Mouse (Mus musculus) heart, postnatal 0 days (tissue): ENCODE measurements around the gene Xrcc4. TPM values are rescaled to one million over a fixed set of nuclear protein-coding genes. Genes with fewer than 3 reads are reported as not detected.

ENCODE experiments used
- ATAC-seq: fragments of 200-750 bp; cut with Nextera tagmentation; 2 replicates; pipeline ENCODE4 v1.8.0; 2017; ENCODE audit warnings: low read depth, moderate number of reproducible peaks, moderate library complexity; ENCODE audit not compliant: insufficient read depth
- DNase-seq: peaks from one replicate; pipeline ENCODE4 v3.0.0-alpha.2; 2016; ENCODE audit warnings: low spot score
- H3K27ac ChIP-seq: fragments of 300-500 bp; sonication (generic); 2 replicates; pipeline ENCODE4 v1.5.1; 2014; ENCODE audit warnings: low read depth, mild to moderate bottlenecking
- H3K27me3 ChIP-seq: fragments of 300-500 bp; sonication (generic); 2 replicates; pipeline ENCODE4 v1.6.1; 2014; ENCODE audit warnings: low read length, mixed read lengths; ENCODE audit not compliant: control insufficient read depth, insufficient read depth
- H3K36me3 ChIP-seq: fragments of 300-500 bp; sonication (generic); replicated peaks from 2 replicates; pipeline ENCODE4 v1.6.1; 2014; ENCODE audit warnings: low read length, mixed read lengths; ENCODE audit not compliant: control insufficient read depth, insufficient read depth
- H3K4me1 ChIP-seq: fragments of 300-500 bp; sonication (generic); 2 replicates; pipeline ENCODE4 v1.6.1; 2014; ENCODE audit warnings: antibody characterized with exemption; ENCODE audit not compliant: control insufficient read depth, insufficient read depth
- H3K4me2 ChIP-seq: fragments of 300-500 bp; sonication (generic); 2 replicates; pipeline ENCODE4 v1.6.1; 2014; ENCODE audit warnings: low read depth, mild to moderate bottlenecking, low read length, moderate library complexity
- H3K4me3 ChIP-seq: fragments of 300-500 bp; sonication (generic); 2 replicates; pipeline ENCODE4 v1.5.1; 2014; ENCODE audit warnings: low read depth, low read length
- H3K9ac ChIP-seq: fragments of 300-500 bp; sonication (generic); replicated peaks from 2 replicates; pipeline ENCODE4 v1.6.1; 2014; ENCODE audit warnings: low read depth, low read length, mixed read lengths
- H3K9me3 ChIP-seq: fragments of 300-500 bp; sonication (generic); replicated peaks from 2 replicates; pipeline ENCODE4 v1.6.1; 2016; ENCODE audit warnings: low read length; ENCODE audit not compliant: control insufficient read depth
- CTCF ChIP-seq: IDR thresholded peaks from 2 replicates; pipeline ENCODE4 v1.5.1; 2016; ENCODE audit warnings: antibody characterized with exemption, control low read depth, low read depth
- EP300 ChIP-seq: IDR thresholded peaks from 2 replicates; pipeline ENCODE4 v1.6.1; 2016; ENCODE audit warnings: antibody characterized with exemption, low read depth
- WGBS: fragments of 180-500 bp; shearing (Covaris S2); extraction: QIAGEN DNeasy Blood & Tissue Kit; methylation state at CpG from one replicate; pipeline ENCODE4 v1.1.7; 2014; 5-methylcytosine and 5-hydroxymethylcytosine counted together
- polyA plus RNA-seq: library from polyadenylated mRNA; unstranded; fragments of >200 nt; fragmentation: Nextera tagmentation; extraction: Ambion mirVana; gene quantifications from 2 replicates; pipeline ENCODE4 v1.2.1, GENCODE M21; 2015
- total RNA-seq: library from RNA; depleted of rRNA; stranded (reverse); fragments of >200 nt; gene quantifications from 2 replicates; pipeline ENCODE4 v1.2.3, GENCODE M21; 2014; ENCODE audit warnings: low replicate concordance

The Xrcc4 gene
- total and polyA plus RNA-seq, 2 experiments from 2014 or later = 10.7 to 18.4 TPM

- 75% methylated on average over 3 of the region's 3 CpGs for WGBS
- Histone ChIP-seq H3K9ac (no peak overlapping the region), H3K4me3 (no peak overlapping the region), H3K4me1 (no peaks in the 10 kb centered on the region), H3K4me2 (no peak overlapping the region), H3K9me3 (no peaks in the 10 kb centered on the region), H3K27ac (no peak overlapping the region), H3K36me3 (no peaks in the 10 kb centered on the region), H3K27me3 (no peaks in the 10 kb centered on the region)
- no peak for TF ChIP-seq CTCF
- TF ChIP-seq EP300 = no peak
- ATAC-seq (no peak), DNase-seq (no peak)
Observed at GRCm38 (mm10) chr13:89838635-89839034, 250.8 kb downstream of the Xrcc4 start.

- no peak overlapping the region for H3K4me2 ChIP-seq
- no peak overlapping the region for H3K4me3 ChIP-seq
- H3K4me1 ChIP-seq = no peaks in the 10 kb centered on the region
- H3K27ac ChIP-seq = no peak overlapping the region
- H3K9me3 ChIP-seq = no peaks in the 10 kb centered on the region
- H3K9ac ChIP-seq = no peak overlapping the region
- DNase-seq (no peak), ATAC-seq (no peak)
- TF ChIP-seq EP300 (no peak), CTCF (no peak)
- WGBS = 72% methylated on average over 3 of the region's 3 CpGs
- no peaks in the 10 kb centered on the region for H3K27me3 ChIP-seq
- H3K36me3 ChIP-seq = no peaks in the 10 kb centered on the region
Observed at GRCm38 (mm10) chr13:89834485-89834884, 254.9 kb downstream of the Xrcc4 start.

- Histone ChIP-seq H3K4me2 (no peak overlapping the region), H3K9ac (no peak overlapping the region), H3K27ac (no peak overlapping the region), H3K27me3 (no peaks in the 10 kb centered on the region), H3K4me3 (no peak overlapping the region), H3K36me3 (no peaks in the 10 kb centered on the region), H3K4me1 (no peaks in the 10 kb centered on the region), H3K9me3 (no peaks in the 10 kb centered on the region)
- WGBS = 78% methylated on average over 2 of the region's 2 CpGs
- TF ChIP-seq EP300 = no peak
- DNase-seq (no peak), ATAC-seq (no peak)
Observed at GRCm38 (mm10) chr13:89833053-89833670, 256.2 kb downstream of the Xrcc4 start.

- TF ChIP-seq EP300 = no peak
- TF ChIP-seq CTCF = no peak
- no peak for ATAC-seq
- Histone ChIP-seq H3K27ac (no peak overlapping the region), H3K9ac (no peak overlapping the region), H3K36me3 (no peaks in the 10 kb centered on the region), H3K4me2 (no peak overlapping the region), H3K27me3 (no peaks in the 10 kb centered on the region), H3K4me1 (no peaks in the 10 kb centered on the region), H3K4me3 (no peak overlapping the region), H3K9me3 (no peaks in the 10 kb centered on the region)
- no peak for DNase-seq
- 47% methylated on average over 3 of the region's 3 CpGs for WGBS
Observed at GRCm38 (mm10) chr13:89828429-89828970, 260.9 kb downstream of the Xrcc4 start.

- no peaks in the 10 kb centered on the region for H3K4me1 ChIP-seq
Observed at GRCm38 (mm10) chr13:89827838-89828237, 261.6 kb downstream of the Xrcc4 start.

GRCm38 (mm10) chr13:89814543-89814942, 274.9 kb downstream of the Xrcc4 start:
- Histone ChIP-seq H3K4me1 (no peaks in the 10 kb centered on the region), H3K27me3 (no peaks in the 10 kb centered on the region), H3K4me3 (no peak overlapping the region), H3K9ac (no peak overlapping the region), H3K27ac (no peak overlapping the region), H3K9me3 (no peaks in the 10 kb centered on the region), H3K36me3 (no peaks in the 10 kb centered on the region), H3K4me2 (no peak overlapping the region)
- DNase-seq (no peak), ATAC-seq (no peak)
- TF ChIP-seq CTCF = no peak
- no peak for TF ChIP-seq EP300
- WGBS = 84% methylated on average over 2 of the region's 2 CpGs

More at GRCm38 (mm10) chr13:89827838-89828237, 261.6 kb downstream of the Xrcc4 start:
- Histone ChIP-seq H3K4me3 (no peak overlapping the region), H3K27ac (no peak overlapping the region), H3K9me3 (no peaks in the 10 kb centered on the region), H3K4me2 (no peak overlapping the region), H3K27me3 (no peaks in the 10 kb centered on the region), H3K36me3 (no peaks in the 10 kb centered on the region), H3K9ac (no peak overlapping the region)
- ATAC-seq (no peak), DNase-seq (no peak)
- no peak for TF ChIP-seq EP300
- no peak for TF ChIP-seq CTCF
- 69% methylated on average over 2 of the region's 2 CpGs for WGBS
